Mouse (Mus musculus): ENCODE measurements around the gene Igfn1. TPM values are rescaled to one million over a fixed set of nuclear protein-coding genes. Genes with fewer than 3 reads are reported as not detected.

The Igfn1 gene
- polyA plus RNA-seq, 2 experiments, result not detected

DNA sequence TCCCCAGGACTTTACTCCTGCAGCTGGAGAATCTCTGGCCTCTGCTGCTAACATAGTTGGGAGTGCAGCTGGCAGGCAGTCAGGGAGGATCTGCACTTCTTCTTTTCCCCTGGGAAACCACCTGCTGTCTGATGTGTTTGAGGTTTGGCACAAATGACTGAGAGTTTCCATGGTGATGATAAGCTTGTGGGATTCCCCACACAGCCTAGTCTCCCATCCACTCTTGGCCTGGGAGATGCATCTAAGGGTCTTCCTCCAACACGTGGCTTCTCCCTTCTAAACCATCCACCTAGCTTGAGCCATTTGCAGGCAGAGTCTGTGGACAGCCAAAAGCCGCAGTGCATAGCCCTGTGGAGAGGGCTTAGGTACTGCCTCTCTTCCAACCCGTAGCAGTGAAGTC is 76.3 kb downstream of the Igfn1 start:
- Histone ChIP-seq H3K9ac (replicated peaks) (no peak overlapping the region), H3K4me2 (ENCODE audit: low read depth) (no peak overlapping the region), H3K27me3 (ENCODE audit: control insufficient read depth, insufficient read depth, low read length) (no peaks in the 10 kb centered on the region; the same call in 1 of the 2 replicates), H3K4me3 (ENCODE audit: insufficient read depth in 1 of 2, low read depth in 2 of 2, low read length in 2 of 2) (no peak overlapping the region), H3K36me3 (replicated peaks; ENCODE audit: control insufficient read depth, insufficient read depth, low read depth) (no peaks in the 10 kb centered on the region), H3K9me3 (ENCODE audit: control insufficient read depth, low read length) (no peaks in the 10 kb centered on the region), H3K27ac (no peak overlapping the region), H3K4me1 (replicated peaks; ENCODE audit: control insufficient read depth in 2 of 2, insufficient read depth in 2 of 2, low read length in 1 of 2) (peaks cover 0 to 3% of the 10 kb centered on the region in 2 experiments; a peak in 2 of 4 replicates)
- TF ChIP-seq CTCF (IDR thresholded peaks at IDR 0.05; ENCODE audit: low read depth), result no peak
- TF ChIP-seq EP300 (IDR thresholded peaks at IDR 0.05; ENCODE audit: low read depth), result no peak
- no peak for ATAC-seq (ENCODE audit: insufficient read depth)
- DNase-seq (ENCODE audit: low read depth in 3 of 3, low spot score in 3 of 3), result no peak
- WGBS (ENCODE audit: insufficient replicate concordance), result 48% methylated on average over 3 of the region's 3 CpGs

DNA sequence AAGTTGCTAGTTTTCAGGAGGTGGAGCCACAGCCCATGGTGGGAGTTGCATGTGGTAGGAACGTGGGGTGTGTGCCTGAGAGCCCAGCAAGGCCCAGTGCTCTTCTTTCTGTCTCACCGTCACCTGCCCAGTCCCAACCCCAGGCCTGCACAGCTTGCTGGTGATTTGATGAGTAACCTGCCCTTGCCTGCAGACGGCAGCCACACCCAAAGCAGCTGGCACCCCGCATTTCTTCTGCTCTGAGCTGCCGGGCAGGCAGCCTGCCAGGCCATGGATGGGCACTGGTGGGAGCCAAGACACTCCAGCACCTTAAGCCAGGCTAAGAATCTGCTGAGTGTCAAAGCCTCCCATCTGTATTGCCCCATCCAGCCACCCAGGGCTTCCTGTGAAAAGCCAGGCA is 80.3 kb downstream of the Igfn1 start:
- WGBS (ENCODE audit: insufficient replicate concordance), result 47% methylated on average over 5 of the region's 5 CpGs
- ATAC-seq (ENCODE audit: insufficient read depth), result peak; percentile 26; the same call in 1 of the 2 replicates

DNA sequence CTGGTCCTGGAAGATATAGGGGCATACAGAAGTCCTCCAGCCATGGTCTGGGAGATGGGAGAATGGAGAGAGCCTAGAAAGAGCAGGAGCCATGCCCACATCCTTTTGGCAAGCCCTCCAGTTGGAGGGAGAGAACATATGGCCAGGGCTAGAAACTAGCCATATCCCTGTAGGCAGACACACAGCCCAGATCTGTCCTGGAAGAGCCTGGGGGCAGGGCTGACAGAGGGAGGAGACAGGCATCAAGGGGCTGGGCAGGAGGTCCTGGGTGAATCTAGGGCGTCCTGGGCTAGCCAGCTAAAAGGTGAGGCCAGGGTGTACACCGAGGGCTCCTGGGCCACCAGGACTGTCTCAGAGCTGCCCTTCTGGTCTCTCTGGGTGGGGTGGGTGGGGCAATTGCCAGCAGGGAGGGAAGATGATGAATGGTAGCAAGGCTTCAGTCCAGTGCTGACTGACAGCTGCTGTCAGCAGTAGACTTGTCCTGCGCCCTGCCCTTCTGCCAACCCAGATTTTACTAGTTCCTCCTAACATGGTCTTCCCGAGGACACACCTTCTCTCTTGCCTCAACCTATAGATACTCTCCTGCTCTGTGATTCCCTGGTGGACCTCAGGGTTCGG is 81.7 kb downstream of the Igfn1 start:
- Histone ChIP-seq H3K27me3 (ENCODE audit: control insufficient read depth, insufficient read depth, low read length) (peaks cover 46% of the 10 kb centered on the region), H3K4me2 (ENCODE audit: low read depth) (no peak overlapping the region), H3K9me3 (ENCODE audit: control insufficient read depth, low read length) (no peaks in the 10 kb centered on the region), H3K4me1 (replicated peaks; ENCODE audit: control insufficient read depth in 2 of 2, insufficient read depth in 2 of 2, low read length in 1 of 2) (peaks cover 0 to 8% of the 10 kb centered on the region in 2 experiments; a peak in 2 of 4 replicates), H3K4me3 (ENCODE audit: insufficient read depth in 1 of 2, low read depth in 2 of 2, low read length in 2 of 2) (no peak overlapping the region), H3K9ac (replicated peaks) (no peak overlapping the region), H3K36me3 (replicated peaks; ENCODE audit: control insufficient read depth, insufficient read depth, low read depth) (no peaks in the 10 kb centered on the region), H3K27ac (no peak overlapping the region)
- ATAC-seq (ENCODE audit: insufficient read depth), result peak; percentile 55
- no peak for DNase-seq (ENCODE audit: low read depth in 3 of 3, low spot score in 3 of 3)
- no peak for TF ChIP-seq EP300 (IDR thresholded peaks at IDR 0.05; ENCODE audit: low read depth)
- no peak for TF ChIP-seq CTCF (IDR thresholded peaks at IDR 0.05; ENCODE audit: low read depth)
- WGBS (ENCODE audit: insufficient replicate concordance), result 47% methylated on average over 5 of the region's 5 CpGs

More for the DNA sequence above, 80.3 kb downstream of the Igfn1 start:
- Histone ChIP-seq H3K36me3 (replicated peaks; ENCODE audit: control insufficient read depth, insufficient read depth, low read depth) (no peaks in the 10 kb centered on the region), H3K27me3 (ENCODE audit: control insufficient read depth, insufficient read depth, low read length) (peaks cover 32% of the 10 kb centered on the region), H3K4me2 (ENCODE audit: low read depth) (no peak overlapping the region), H3K4me1 (replicated peaks; ENCODE audit: control insufficient read depth in 2 of 2, insufficient read depth in 2 of 2, low read length in 1 of 2) (peaks cover 0 to 8% of the 10 kb centered on the region in 2 experiments; a peak in 2 of 4 replicates), H3K9me3 (ENCODE audit: control insufficient read depth, low read length) (no peaks in the 10 kb centered on the region), H3K27ac (no peak overlapping the region), H3K9ac (replicated peaks) (no peak overlapping the region), H3K4me3 (ENCODE audit: insufficient read depth in 1 of 2, low read depth in 2 of 2, low read length in 2 of 2) (no peak overlapping the region)
- DNase-seq (ENCODE audit: low read depth in 3 of 3, low spot score in 3 of 3), result no peak
- TF ChIP-seq EP300 (IDR thresholded peaks at IDR 0.05; ENCODE audit: low read depth), result no peak
- no peak for TF ChIP-seq CTCF (IDR thresholded peaks at IDR 0.05; ENCODE audit: low read depth)

DNA sequence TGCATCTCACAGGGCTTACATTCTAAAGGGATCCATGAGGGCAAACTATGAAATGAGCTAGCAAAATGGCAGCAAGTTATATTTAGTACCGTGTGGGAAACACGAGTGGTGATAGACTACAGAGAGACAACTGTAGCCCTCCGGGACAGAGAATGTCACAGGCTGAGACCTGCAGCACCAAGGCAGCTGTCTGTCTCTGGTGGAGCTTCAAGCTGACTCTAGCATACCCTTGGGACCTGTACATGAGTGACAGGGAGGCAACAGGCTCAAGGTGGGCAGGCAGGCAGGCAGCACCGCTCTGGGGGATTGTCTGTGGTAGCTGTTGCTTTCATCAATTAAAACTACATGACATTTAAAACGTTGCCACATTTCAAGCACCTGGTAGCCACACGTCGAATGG is 82.9 kb downstream of the Igfn1 start:
- TF ChIP-seq EP300 (IDR thresholded peaks at IDR 0.05; ENCODE audit: low read depth) (no peak), CTCF (IDR thresholded peaks at IDR 0.05; ENCODE audit: low read depth) (no peak)
- WGBS (ENCODE audit: insufficient replicate concordance), result 52% methylated on average over 7 of the region's 7 CpGs
- no peak overlapping the region for H3K4me2 ChIP-seq (ENCODE audit: low read depth)
- peaks cover 59% of the 10 kb centered on the region for H3K27me3 ChIP-seq (ENCODE audit: control insufficient read depth, insufficient read depth, low read length)
- H3K4me3 ChIP-seq (ENCODE audit: insufficient read depth in 1 of 2, low read depth in 2 of 2, low read length in 2 of 2), result no peak overlapping the region
- no peak overlapping the region for H3K9ac ChIP-seq (replicated peaks)
- H3K4me1 ChIP-seq (replicated peaks; ENCODE audit: control insufficient read depth in 2 of 2, insufficient read depth in 2 of 2, low read length in 1 of 2), result peaks cover 0 to 8% of the 10 kb centered on the region in 2 experiments; a peak in 2 of 4 replicates
- H3K9me3 ChIP-seq (ENCODE audit: control insufficient read depth, low read length), result no peaks in the 10 kb centered on the region
- no peak for ATAC-seq (ENCODE audit: insufficient read depth)
- no peaks in the 10 kb centered on the region for H3K36me3 ChIP-seq (replicated peaks; ENCODE audit: control insufficient read depth, insufficient read depth, low read depth)
- H3K27ac ChIP-seq, result no peak overlapping the region
- no peak for DNase-seq (ENCODE audit: low read depth in 3 of 3, low spot score in 3 of 3)

DNA sequence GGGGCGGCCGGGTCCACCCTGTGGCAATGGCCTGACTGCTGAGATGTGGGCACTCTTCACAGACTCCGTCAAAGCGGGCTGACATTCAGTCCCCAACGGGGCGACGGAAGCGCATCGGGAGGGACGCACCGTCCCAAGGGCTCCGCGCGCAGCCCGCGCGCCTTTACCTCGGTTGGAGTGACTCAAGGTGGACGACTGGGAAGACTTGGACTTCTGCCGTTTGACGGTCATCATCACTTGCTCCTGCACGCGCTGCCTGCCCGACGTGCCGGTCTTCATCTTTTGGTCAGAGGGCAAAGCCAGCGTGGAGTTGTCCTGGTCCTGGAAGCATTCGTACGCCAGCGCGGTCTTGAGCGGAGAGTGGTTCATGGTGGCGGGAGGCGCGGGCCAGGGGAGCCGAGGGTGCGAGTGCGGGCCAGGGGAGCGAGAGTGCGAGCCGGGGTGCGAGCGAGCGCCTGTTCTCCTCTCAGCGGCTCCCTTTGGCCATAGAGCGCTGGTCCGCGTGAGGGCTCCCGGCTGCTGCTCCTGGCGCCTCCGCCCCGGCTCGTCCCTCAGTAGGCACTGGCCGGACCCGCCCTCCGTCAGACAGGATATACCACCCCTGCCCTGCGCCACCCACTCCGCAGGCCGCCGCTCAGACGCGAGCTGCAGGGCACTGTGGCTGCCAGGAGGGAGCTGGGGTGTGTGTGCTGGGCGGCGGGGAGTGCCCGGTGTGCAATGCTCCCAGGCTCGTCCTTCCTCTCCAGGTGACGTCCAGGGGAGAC is 87.3 kb downstream of the Igfn1 start, which contains the start of gene Pkp1:
Gene Pkp1 (minus strand): TSS at position 564 of the 764 bp plus-strand sequence.
- Histone ChIP-seq H3K4me2 (ENCODE audit: low read depth) (no peak within 1 kb of the TSS), H3K4me1 (replicated peaks; ENCODE audit: control insufficient read depth in 2 of 2, insufficient read depth in 2 of 2, low read length in 1 of 2) (no peaks in the 10 kb centered on the region), H3K4me3 (ENCODE audit: insufficient read depth in 1 of 2, low read depth in 2 of 2, low read length in 2 of 2) (no peak within 1 kb of the TSS), H3K27me3 (ENCODE audit: control insufficient read depth, insufficient read depth, low read length) (peaks cover 92% of the 10 kb centered on the region), H3K27ac (no peak within 1 kb of the TSS), H3K36me3 (replicated peaks; ENCODE audit: control insufficient read depth, insufficient read depth, low read depth) (no peaks in the 10 kb centered on the region), H3K9ac (replicated peaks) (no peak within 1 kb of the TSS), H3K9me3 (ENCODE audit: control insufficient read depth, low read length) (no peaks in the 10 kb centered on the region)
- DNase-seq (ENCODE audit: low read depth in 3 of 3, low spot score in 3 of 3), result no peak
- 1% methylated on average over 67 of the region's 67 CpGs for WGBS (ENCODE audit: insufficient replicate concordance)
- no peak for TF ChIP-seq EP300 (IDR thresholded peaks at IDR 0.05; ENCODE audit: low read depth)
- no peak for ATAC-seq (ENCODE audit: insufficient read depth)

Data from liver, embryonic 14.5 days (tissue).